Mouse (Mus musculus): ENCODE data around the gene D430041D05Rik. TPM values are rescaled to one million over a fixed set of nuclear protein-coding genes. Genes with fewer than 3 reads are reported as not detected.
"Not testable (repeated sequence)": the region's sequence is repeated elsewhere in the genome, so short reads cannot be mapped to it uniquely, and the experiment has no call there.

The D430041D05Rik gene
- polyA plus RNA-seq, 1 experiment: not detected

DNA sequence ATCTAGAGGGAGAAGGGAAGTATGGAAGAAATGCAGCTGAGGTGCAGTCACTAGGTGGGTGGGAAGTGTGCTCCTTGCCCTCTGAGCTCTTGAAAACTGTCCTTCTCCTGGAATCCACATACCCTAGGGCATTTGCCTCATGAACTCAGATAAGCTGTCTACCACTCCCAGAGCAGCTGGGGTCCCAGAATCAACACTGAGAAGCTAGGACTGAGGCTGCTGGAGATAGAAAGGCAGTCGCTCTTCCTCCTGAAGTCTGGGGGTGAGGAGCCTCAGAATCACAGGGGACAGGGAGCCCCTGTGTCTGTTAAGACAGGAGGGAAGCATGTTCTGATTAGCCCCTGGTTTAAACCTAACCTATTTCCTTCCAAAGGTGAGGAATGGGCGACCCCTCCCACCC is 301.3 kb downstream of the D430041D05Rik start:
- Histone ChIP-seq H3K4me1 (ENCODE audit: control insufficient read depth, insufficient read depth, low read length) (peaks cover 6% of the 10 kb centered on the region; the same call in 1 of the 2 replicates), H3K27ac (ENCODE audit: insufficient read depth, low read length) (peak overlapping the region; percentile 35), H3K4me3 (ENCODE audit: insufficient read depth, low read length) (no peak overlapping the region)
- no peak for TF ChIP-seq POLR2A (IDR thresholded peaks at IDR 0.05; ENCODE audit: low read depth, low read length)
- TF ChIP-seq CTCF (IDR thresholded peaks at IDR 0.05; ENCODE audit: borderline replicate concordance, insufficient read depth, low read length): no peak

DNA sequence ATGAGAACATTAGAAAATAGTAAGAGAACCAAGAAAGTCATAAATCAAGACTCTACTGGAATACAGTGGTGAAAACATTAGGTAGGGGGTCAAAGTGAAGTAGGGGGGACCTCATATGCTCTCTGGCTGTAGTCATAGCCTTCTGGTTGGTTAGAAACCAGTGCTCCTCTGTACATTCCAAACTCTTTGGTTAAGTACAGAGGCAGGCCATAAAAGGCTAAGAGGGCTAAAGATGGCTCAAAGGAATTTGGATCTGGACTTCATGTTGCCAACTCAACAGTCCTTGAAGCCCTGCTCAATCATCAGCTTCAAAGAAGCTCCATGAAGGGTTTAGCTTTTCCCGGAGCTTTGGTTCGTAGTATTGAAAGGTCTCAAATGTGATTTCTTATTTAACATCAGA is 301.8 kb downstream of the D430041D05Rik start:
- not testable (repeated sequence) for H3K4me1 ChIP-seq (ENCODE audit: control insufficient read depth, insufficient read depth, low read length); H3K4me3 ChIP-seq (ENCODE audit: insufficient read depth, low read length)
- peak overlapping the region; percentile 35 for H3K27ac ChIP-seq (ENCODE audit: insufficient read depth, low read length)

DNA sequence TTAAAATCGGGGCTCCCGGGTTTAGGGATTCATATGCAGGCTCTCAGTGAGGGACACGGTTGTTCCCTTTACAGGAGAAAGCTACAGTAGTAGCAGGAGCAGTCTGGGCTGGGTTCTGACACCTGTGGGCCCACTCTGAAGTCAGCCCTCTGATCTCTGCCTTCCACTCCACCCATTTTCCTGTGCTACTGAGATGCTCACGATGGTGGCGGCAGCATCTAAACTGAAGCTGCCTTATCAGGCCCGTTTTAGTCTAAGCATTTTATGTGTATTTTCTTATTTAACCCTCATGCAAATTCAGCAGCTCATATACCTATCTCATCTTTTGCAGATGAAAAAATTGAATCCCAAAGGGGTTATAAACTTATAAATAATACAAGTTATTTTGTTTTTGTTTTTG is 306.0 kb downstream of the D430041D05Rik start:
- H3K4me3 ChIP-seq (ENCODE audit: insufficient read depth, low read length): no peak overlapping the region
- H3K27ac ChIP-seq (ENCODE audit: insufficient read depth, low read length): no peak overlapping the region
- no peak for TF ChIP-seq POLR2A (IDR thresholded peaks at IDR 0.05; ENCODE audit: low read depth, low read length)
- no peak for TF ChIP-seq CTCF (IDR thresholded peaks at IDR 0.05; ENCODE audit: borderline replicate concordance, insufficient read depth, low read length)
- 0 out of 2 replicates have a peak, but pooled peaks cover 11% of the 10 kb centered on the region for H3K4me1 ChIP-seq (ENCODE audit: control insufficient read depth, insufficient read depth, low read length)

DNA sequence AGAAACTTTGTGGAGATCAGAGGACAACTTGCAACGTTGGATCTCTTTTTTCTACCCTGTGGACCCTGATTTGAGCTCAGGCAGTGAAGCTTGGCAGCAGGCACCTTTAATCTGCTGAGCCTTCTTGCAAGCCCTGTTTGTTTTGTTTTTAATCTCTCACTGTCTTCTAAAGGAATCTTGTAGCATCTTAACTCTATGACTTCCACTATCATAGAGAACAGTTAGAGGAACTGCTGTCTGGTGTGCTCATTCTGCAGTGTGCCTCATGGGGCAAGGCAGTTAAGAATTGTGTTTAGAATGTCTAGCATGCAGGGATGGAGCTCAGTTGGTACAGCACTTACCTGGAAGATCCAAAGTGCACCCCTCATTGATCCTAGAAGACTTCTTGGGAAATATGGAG is 310.9 kb downstream of the D430041D05Rik start:
- Histone ChIP-seq H3K4me3 (ENCODE audit: insufficient read depth, low read length) (no peak overlapping the region), H3K4me1 (ENCODE audit: control insufficient read depth, insufficient read depth, low read length) (peaks cover 9% of the 10 kb centered on the region), H3K27ac (ENCODE audit: insufficient read depth, low read length) (no peak overlapping the region)
- no peak for TF ChIP-seq CTCF (IDR thresholded peaks at IDR 0.05; ENCODE audit: borderline replicate concordance, insufficient read depth, low read length)
- no peak for TF ChIP-seq POLR2A (IDR thresholded peaks at IDR 0.05; ENCODE audit: low read depth, low read length)

DNA sequence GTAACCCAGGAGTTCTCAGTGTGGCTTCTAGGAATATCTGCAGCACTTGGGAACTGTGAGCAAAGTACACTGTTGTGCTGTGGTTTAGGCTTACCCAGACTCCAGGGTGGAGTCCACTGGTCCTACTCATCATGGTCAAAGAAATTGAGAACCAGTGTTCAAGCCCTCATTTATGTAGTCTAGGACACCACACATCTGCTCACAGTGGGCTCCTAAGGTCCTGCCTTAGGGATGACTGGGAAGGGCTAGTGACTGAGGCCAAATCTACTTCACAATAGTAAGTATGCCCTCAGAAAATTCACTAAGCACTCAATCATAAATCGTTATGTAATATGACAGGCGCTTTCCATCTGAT is 311.6 kb downstream of the D430041D05Rik start:
- H3K27ac ChIP-seq (ENCODE audit: insufficient read depth, low read length): no peak overlapping the region
- no peak for TF ChIP-seq CTCF (IDR thresholded peaks at IDR 0.05; ENCODE audit: borderline replicate concordance, insufficient read depth, low read length)
- no peak for TF ChIP-seq POLR2A (IDR thresholded peaks at IDR 0.05; ENCODE audit: low read depth, low read length)
- no peak overlapping the region for H3K4me3 ChIP-seq (ENCODE audit: insufficient read depth, low read length)
- peaks cover 9% of the 10 kb centered on the region for H3K4me1 ChIP-seq (ENCODE audit: control insufficient read depth, insufficient read depth, low read length)

DNA sequence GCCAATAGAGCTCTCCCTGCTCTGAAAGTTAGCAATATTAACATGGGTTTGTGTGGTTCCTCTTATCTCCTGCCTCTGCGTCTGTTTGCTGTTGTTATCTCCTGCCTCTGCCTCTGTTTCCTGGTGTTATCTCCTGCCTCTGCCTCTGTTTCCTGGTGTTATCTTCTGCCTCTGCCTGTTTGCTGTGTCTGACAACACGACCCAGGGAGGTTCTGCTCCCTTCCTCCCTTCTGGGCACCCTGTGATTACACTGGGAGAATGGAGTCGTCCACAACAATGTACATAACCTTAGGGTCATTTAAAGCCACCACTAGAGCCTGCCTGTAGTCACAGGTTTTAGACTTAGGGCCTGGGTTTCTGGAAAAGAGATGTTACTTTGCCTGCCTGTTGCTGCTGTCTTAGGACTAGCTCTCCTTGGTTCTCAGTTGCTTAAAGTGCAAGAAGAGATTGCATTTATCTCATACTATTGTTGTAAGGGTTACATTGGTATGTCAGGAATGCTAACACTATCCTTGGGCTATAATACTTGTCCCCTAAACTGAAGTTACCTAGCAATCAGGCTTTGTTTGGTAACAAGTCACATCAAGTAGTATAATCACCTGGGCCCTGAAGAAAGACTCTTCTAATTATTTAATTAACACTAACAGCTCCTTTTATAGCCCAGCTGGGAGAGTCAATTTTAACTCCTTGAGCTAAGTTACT is 312.1 kb downstream of the D430041D05Rik start:
- peaks cover 9% of the 10 kb centered on the region for H3K4me1 ChIP-seq (ENCODE audit: control insufficient read depth, insufficient read depth, low read length)
- no peak for TF ChIP-seq POLR2A (IDR thresholded peaks at IDR 0.05; ENCODE audit: low read depth, low read length)
- no peak for TF ChIP-seq CTCF (IDR thresholded peaks at IDR 0.05; ENCODE audit: borderline replicate concordance, insufficient read depth, low read length)
- no peak overlapping the region for H3K4me3 ChIP-seq (ENCODE audit: insufficient read depth, low read length)
- no peak overlapping the region for H3K27ac ChIP-seq (ENCODE audit: insufficient read depth, low read length)

DNA sequence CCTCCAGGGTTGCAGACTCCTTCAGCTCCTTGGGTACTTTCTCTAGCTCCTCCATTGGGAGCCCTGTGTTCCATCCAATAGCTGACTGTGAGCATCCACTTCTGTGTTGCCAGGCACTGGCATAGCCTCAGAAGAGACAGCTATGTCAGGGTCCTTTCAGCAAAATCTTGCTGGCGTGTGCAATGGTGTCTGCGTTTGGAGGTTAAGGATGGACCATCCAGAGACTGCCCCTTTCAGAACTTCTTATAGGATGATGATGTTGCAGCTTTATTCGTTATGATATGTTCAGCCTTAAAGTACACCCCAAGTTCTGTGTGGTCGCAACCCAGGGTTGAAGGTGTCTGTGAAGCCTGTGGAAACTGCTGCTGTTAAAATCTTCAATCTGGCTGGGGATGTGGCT is 313.4 kb downstream of the D430041D05Rik start:
- not testable (repeated sequence) for H3K4me3 ChIP-seq (ENCODE audit: insufficient read depth, low read length); H3K27ac ChIP-seq (ENCODE audit: insufficient read depth, low read length); H3K4me1 ChIP-seq (ENCODE audit: control insufficient read depth, insufficient read depth, low read length)

DNA sequence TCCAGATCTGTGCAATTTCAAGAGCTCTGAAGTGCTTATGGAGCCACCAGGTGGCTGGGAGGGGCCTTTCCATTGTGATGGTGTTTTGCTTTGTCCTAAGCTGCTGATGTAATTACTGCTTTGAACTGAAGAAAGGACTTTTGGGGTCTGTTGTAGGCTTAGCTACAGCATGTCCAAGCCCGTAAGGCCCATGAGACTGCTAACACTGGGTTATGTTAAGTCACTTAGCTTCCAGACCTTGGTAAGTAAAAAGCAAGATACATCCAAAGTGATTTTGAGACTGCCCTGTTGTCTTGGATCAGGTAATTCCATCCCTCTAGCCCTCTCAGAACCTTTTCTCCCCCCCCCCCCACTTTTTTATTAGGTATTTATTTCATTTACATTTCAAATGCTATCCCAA is 314.0 kb downstream of the D430041D05Rik start:
- H3K27ac ChIP-seq (ENCODE audit: insufficient read depth, low read length); H3K4me1 ChIP-seq (ENCODE audit: control insufficient read depth, insufficient read depth, low read length); H3K4me3 ChIP-seq (ENCODE audit: insufficient read depth, low read length): not testable (repeated sequence)

DNA sequence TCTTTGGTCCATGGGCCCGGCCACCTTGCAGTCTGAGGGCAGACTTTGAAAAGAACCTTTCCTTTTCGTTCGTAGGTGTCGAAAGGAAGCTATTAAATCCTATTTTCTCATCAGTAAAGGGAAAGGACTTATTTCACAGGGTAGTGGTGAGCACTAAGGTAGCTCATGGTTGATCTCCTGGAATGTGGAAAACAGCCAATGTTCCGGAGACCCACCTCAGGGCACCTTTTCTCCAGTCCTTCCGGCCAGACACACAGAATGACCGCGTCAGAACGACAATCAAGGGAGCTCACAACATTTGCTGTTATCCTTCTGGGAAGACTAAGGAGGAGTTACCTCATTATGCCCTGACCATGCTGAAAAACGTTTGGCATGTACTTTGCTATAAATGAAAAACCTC is 314.6 kb downstream of the D430041D05Rik start:
- Histone ChIP-seq H3K27ac (ENCODE audit: insufficient read depth, low read length) (peak overlapping the region; percentile 43), H3K4me3 (ENCODE audit: insufficient read depth, low read length) (peak overlapping the region; percentile 59), H3K4me1 (ENCODE audit: control insufficient read depth, insufficient read depth, low read length) (peaks cover 4% of the 10 kb centered on the region)
- TF ChIP-seq POLR2A (IDR thresholded peaks at IDR 0.05; ENCODE audit: low read depth, low read length): no peak
- no peak for TF ChIP-seq CTCF (IDR thresholded peaks at IDR 0.05; ENCODE audit: borderline replicate concordance, insufficient read depth, low read length)

DNA sequence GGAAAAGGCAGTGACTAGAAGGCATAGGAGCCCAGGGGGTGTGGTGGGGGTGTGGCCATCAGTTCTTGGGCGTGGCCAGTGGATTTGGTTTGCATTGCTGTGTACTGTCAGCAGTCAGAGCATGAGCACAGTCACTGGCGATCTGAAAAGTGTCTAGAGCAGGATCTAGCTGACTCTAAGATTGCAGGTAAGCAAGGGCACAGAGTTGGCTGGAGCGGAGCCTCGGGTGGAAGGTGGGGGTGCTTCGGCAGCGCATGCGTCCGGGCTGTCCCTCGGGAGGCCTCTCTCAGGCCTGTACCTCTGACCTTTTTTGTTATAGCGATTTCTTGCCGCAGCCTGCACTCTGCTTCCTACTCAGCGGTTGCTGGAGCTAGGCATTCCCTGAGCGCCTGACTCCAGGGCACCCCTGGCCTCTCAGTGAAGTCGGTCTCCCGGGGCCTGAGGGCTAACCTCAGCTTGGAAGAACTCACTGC is 315.0 kb downstream of the D430041D05Rik start, which contains the start of gene Cd59a:
TSS of gene Cd59a (plus strand) at position 61 of the 473 bp plus-strand sequence.
- Histone ChIP-seq H3K4me3 (ENCODE audit: insufficient read depth, low read length) (peak within 1 kb of the TSS; percentile 59), H3K4me1 (ENCODE audit: control insufficient read depth, insufficient read depth, low read length) (peaks cover 4% of the 10 kb centered on the region), H3K27ac (ENCODE audit: insufficient read depth, low read length) (peak within 1 kb of the TSS; percentile 43)
- TF ChIP-seq POLR2A (IDR thresholded peaks at IDR 0.05; ENCODE audit: low read depth, low read length) (peak; percentile 92), CTCF (IDR thresholded peaks at IDR 0.05; ENCODE audit: borderline replicate concordance, insufficient read depth, low read length) (no peak)

DNA sequence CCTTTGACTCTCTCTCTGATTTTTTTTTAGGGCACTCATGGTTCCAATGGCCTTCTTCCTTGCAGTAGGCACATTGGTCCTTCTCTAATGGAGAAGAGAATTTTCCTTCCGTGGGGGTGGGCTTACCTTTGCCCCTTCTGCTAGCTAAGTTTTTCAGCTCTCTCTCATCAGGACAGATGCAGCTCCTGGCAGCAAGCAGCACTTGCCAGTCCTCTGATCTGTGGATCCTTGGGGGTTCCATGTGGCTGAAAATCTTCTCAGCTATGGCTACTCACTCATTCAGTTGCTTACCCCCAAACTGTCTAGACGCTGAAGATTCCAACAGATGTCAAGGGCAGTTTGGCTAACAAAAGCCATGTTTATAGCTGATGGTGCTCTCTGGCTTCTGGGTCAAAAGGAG is 317.5 kb downstream of the D430041D05Rik start:
- H3K4me1 ChIP-seq (ENCODE audit: control insufficient read depth, insufficient read depth, low read length): no peaks in the 10 kb centered on the region
- no peak for TF ChIP-seq CTCF (IDR thresholded peaks at IDR 0.05; ENCODE audit: borderline replicate concordance, insufficient read depth, low read length)
- TF ChIP-seq POLR2A (IDR thresholded peaks at IDR 0.05; ENCODE audit: low read depth, low read length): no peak
- no peak overlapping the region for H3K27ac ChIP-seq (ENCODE audit: insufficient read depth, low read length)
- no peak overlapping the region for H3K4me3 ChIP-seq (ENCODE audit: insufficient read depth, low read length)

Other genes with a start within 250 kb of the D430041D05Rik start
- gene Hipk3, start 83.4 kb upstream of the D430041D05Rik start, polyA plus RNA-seq (2011; ENCODE audit: insufficient read length, low read depth, missing spikeins): 65.7 and 66.5 TPM in 2 replicates
- 46.7 and 51.1 TPM in 2 replicates for gene Cstf3, start 179.5 kb upstream of the D430041D05Rik start, polyA plus RNA-seq (2011; ENCODE audit: insufficient read length, low read depth, missing spikeins)